Mouse (Mus musculus): ENCODE data around the gene Fgf13.

DNA sequence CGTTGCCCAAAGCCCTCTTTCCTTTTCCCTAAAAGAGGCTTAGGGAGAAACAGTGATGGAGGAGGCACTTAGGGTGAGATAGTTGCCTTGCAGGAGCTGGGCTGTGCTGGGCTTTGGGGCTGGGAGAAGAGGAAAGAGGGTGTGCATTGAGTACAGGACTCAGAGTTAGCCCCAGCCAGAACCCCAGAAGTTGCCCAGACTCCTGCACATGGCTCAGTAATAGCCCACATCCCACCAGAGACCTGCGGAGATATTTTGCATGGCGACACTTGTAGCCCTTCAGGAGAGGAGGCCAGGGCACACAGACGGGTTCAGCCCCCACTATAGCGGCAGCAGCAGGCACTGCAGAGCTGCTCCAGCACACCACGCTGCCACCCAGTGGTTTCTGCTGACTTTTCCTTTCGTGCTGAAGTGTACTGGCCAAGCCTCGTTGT is 432.9 kb downstream of the Fgf13 start:
- TF ChIP-seq CTCF (IDR thresholded peaks at IDR 0.05; ENCODE audit: borderline replicate concordance, control insufficient read depth, extremely low read depth, insufficient read depth, low read length, poor library complexity) (peak; percentile 51; the same call in 1 of the 2 replicates), POLR2A (IDR thresholded peaks at IDR 0.05; ENCODE audit: control insufficient read depth, extremely low read depth, insufficient read depth, low read length, poor library complexity) (no peak)

Measured in thymus, adult 2 months (tissue).